Mouse (Mus musculus) hindbrain, embryonic 14.5 days (tissue): ENCODE data around the gene Mcub. TPM values are rescaled to one million over a fixed set of nuclear protein-coding genes. Genes with fewer than 3 reads are reported as not detected.

ENCODE experiments used
- ATAC-seq: fragments of 200-750 bp; cut with Nextera tagmentation; 2 replicates; pipeline ENCODE4 v1.8.0; 2017; ENCODE audit warnings: moderate number of reproducible peaks, mild to moderate bottlenecking, moderate TSS enrichment, moderate library complexity; ENCODE audit not compliant: low FRiP score
- DNase-seq: peaks from one replicate; pipeline ENCODE4 v3.0.0-alpha.2; 2015; ENCODE audit warnings: low spot score
- H3K27ac ChIP-seq: fragments of 300-500 bp; sonication (generic); 2 replicates; pipeline ENCODE4 v1.5.1; 2014; ENCODE audit warnings: mild to moderate bottlenecking, moderate library complexity
- H3K27me3 ChIP-seq: fragments of 300-500 bp; sonication (generic); 2 replicates; pipeline ENCODE4 v1.6.1; 2014; ENCODE audit warnings: mild to moderate bottlenecking, low read length, mixed read lengths; ENCODE audit not compliant: control insufficient read depth, insufficient read depth
- H3K36me3 ChIP-seq: fragments of 300-500 bp; sonication (generic); replicated peaks from 2 replicates; pipeline ENCODE4 v1.6.1; 2014; ENCODE audit not compliant: control insufficient read depth, insufficient read depth
- H3K4me1 ChIP-seq: fragments of 300-500 bp; sonication (generic); replicated peaks from 2 replicates; pipeline ENCODE4 v1.6.1; 2014; ENCODE audit warnings: antibody characterized with exemption, low read length, mixed read lengths; ENCODE audit not compliant: control insufficient read depth, insufficient read depth
- H3K4me2 ChIP-seq: fragments of 300-500 bp; sonication (generic); replicated peaks from 2 replicates; pipeline ENCODE4 v1.6.1; 2014; ENCODE audit warnings: mild to moderate bottlenecking, moderate library complexity
- H3K4me3 ChIP-seq: fragments of 300-500 bp; sonication (generic); replicated peaks from 2 replicates; pipeline ENCODE4 v1.5.1; 2014; ENCODE audit warnings: mild to moderate bottlenecking, low read length
- H3K9ac ChIP-seq: fragments of 300-500 bp; sonication (generic); 2 replicates; pipeline ENCODE4 v1.6.1; 2014
- H3K9me3 ChIP-seq: fragments of 300-500 bp; sonication (generic); 2 replicates; pipeline ENCODE4 v1.6.1; 2016; ENCODE audit warnings: low read length; ENCODE audit not compliant: control insufficient read depth
- WGBS: fragments of 180-500 bp; shearing (Covaris S2); extraction: QIAGEN DNeasy Blood & Tissue Kit; methylation state at CpG from one replicate; pipeline ENCODE4 v1.1.7; 2014; 5-methylcytosine and 5-hydroxymethylcytosine counted together
- polyA plus RNA-seq: library from polyadenylated mRNA; unstranded; fragments of >200 nt; fragmentation: Nextera tagmentation; extraction: Ambion mirVana; gene quantifications from 2 replicates; pipeline ENCODE4 v1.2.1, GENCODE M21; 2014

Gene Mcub
- polyA plus RNA-seq, 1 experiment from 2014 or later = 5.4 TPM

- H3K4me1 ChIP-seq = no peaks in the 10 kb centered on the region
- H3K27ac ChIP-seq = no peak overlapping the region
- 93% methylated on average over 5 of the region's 5 CpGs for WGBS
- ATAC-seq = no peak
- no peaks in the 10 kb centered on the region for H3K9me3 ChIP-seq
- no peaks in the 10 kb centered on the region for H3K27me3 ChIP-seq
- H3K9ac ChIP-seq = no peak overlapping the region
- no peak overlapping the region for H3K4me2 ChIP-seq
- no peak for DNase-seq
- H3K4me3 ChIP-seq = no peak overlapping the region
- peaks cover 40% of the 10 kb centered on the region for H3K36me3 ChIP-seq
These were observed 78.0 kb downstream of the Mcub start for GRCm38 (mm10) chr3:129892003-129892402.

- Histone ChIP-seq H3K4me1 (no peaks in the 10 kb centered on the region), H3K4me2 (no peak overlapping the region), H3K4me3 (no peak overlapping the region), H3K27me3 (no peaks in the 10 kb centered on the region), H3K27ac (no peak overlapping the region), H3K9me3 (no peaks in the 10 kb centered on the region), H3K9ac (no peak overlapping the region), H3K36me3 (peaks cover 26% of the 10 kb centered on the region)
- ATAC-seq (no peak), DNase-seq (no peak)
- WGBS = 92% methylated on average over 13 of the region's 13 CpGs
These were observed 82.1 kb downstream of the Mcub start for GRCm38 (mm10) chr3:129887779-129888517.

DNA sequence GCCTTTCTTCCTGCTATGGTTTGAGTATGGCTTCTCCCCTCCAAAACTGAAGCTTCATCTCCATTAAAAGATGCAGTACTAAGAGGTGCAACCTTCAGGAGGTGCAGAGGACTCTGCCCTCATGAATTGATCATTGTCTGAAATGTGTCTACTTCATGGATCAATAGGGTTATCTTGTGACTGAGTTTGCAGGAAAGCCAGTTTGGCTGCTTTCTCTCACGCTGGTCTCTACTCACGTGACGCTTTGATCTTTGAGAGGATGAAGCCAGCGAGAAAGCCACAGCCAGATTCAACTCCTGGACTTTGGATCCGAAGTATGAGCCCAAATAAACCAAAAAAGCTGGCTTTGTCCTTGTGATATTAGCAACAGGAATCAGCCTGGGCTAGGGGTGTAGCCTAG is 83.6 kb downstream of the Mcub start:
- H3K9ac ChIP-seq = no peak overlapping the region
- H3K4me3 ChIP-seq = no peak overlapping the region
- no peaks in the 10 kb centered on the region for H3K4me1 ChIP-seq
- WGBS = 91% methylated on average over 5 of the region's 5 CpGs
- no peaks in the 10 kb centered on the region for H3K9me3 ChIP-seq
- H3K27me3 ChIP-seq = no peaks in the 10 kb centered on the region
- DNase-seq (no peak), ATAC-seq (no peak)
- H3K36me3 ChIP-seq = peaks cover 14% of the 10 kb centered on the region; the same call in 1 of the 2 replicates
- no peak overlapping the region for H3K4me2 ChIP-seq
- H3K27ac ChIP-seq = no peak overlapping the region

DNA sequence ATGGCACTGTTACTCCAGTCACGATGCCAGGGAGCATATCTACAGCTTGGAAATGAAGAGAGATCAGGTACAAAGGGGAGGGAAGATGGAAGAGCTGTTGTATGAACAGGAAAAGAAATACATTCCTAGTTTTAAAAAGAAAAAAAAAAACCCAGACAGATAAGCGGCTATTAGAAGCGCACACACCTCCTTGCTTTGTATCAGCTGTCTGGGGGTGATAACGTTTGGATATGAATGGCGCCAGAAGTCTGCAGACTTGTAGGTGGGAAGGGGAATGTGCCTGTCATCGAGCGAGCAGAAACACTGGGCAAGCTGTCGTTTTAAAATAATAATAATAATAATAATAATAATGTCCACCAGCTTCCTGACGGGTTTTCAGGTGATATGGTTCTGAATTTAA is 84.4 kb downstream of the Mcub start:
- Histone ChIP-seq H3K9me3 (no peaks in the 10 kb centered on the region), H3K4me1 (no peaks in the 10 kb centered on the region), H3K4me2 (no peak overlapping the region), H3K9ac (no peak overlapping the region), H3K4me3 (no peak overlapping the region), H3K27ac (no peak overlapping the region), H3K36me3 (peaks cover 6% of the 10 kb centered on the region; the same call in 1 of the 2 replicates), H3K27me3 (no peaks in the 10 kb centered on the region)
- ATAC-seq (no peak), DNase-seq (no peak)
- 90% methylated on average over 9 of the region's 9 CpGs for WGBS

GRCm38 (mm10) chr3:129880925-129881593 is 88.9 kb downstream of the Mcub start:
- Histone ChIP-seq H3K9me3 (no peaks in the 10 kb centered on the region), H3K9ac (no peak overlapping the region), H3K4me2 (no peak overlapping the region), H3K27me3 (no peaks in the 10 kb centered on the region), H3K36me3 (no peaks in the 10 kb centered on the region), H3K27ac (no peak overlapping the region), H3K4me3 (no peak overlapping the region), H3K4me1 (peaks cover 13% of the 10 kb centered on the region)
- ATAC-seq (no peak), DNase-seq (no peak)
- 85% methylated on average over 8 of the region's 8 CpGs for whole genome bisulfite sequencing

- H3K9ac ChIP-seq = no peak overlapping the region; the same call in 1 of the 2 replicates
- no peak overlapping the region for H3K4me3 ChIP-seq
- H3K4me1 ChIP-seq = peaks cover 13% of the 10 kb centered on the region
- no peak overlapping the region for H3K27ac ChIP-seq
- DNase-seq (no peak), ATAC-seq (no peak)
- H3K36me3 ChIP-seq = no peaks in the 10 kb centered on the region
- peak overlapping the region; percentile 90; the same call in 1 of the 2 replicates for H3K4me2 ChIP-seq
- H3K27me3 ChIP-seq = no peaks in the 10 kb centered on the region
- 71% methylated on average over 2 of the region's 2 CpGs for WGBS
- no peaks in the 10 kb centered on the region for H3K9me3 ChIP-seq
These were observed 90.1 kb downstream of the Mcub start for GRCm38 (mm10) chr3:129879913-129880312.

DNA sequence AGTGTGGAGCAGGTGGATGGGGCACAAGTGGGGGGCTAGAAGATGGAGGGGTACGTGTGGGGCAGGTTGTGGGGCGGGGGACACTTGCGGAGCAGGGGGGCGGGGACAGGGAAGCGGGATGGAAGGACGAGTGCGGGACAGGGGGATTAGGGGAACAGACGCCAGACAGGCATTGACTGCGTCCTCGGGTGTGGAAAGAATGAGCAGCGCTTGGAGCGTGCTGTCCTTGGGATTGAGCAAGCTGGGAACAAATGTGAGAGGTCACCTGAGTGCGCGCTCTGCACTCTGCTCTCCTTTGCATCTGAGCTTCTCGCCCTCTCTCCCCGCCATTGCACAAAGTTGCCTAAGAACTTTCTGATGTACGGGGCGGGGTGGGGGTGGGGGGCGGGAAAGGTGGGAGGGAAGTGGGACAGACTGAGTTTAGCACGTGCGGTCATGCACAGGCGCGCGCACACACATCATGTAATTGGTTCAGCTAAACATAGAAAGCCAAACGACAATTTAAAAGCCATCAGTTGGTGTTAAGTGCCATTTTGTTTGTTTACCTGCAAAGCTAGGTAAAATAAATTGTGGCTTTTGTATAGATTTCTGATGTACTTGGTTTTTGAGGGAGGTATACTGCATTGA is 90.8 kb downstream of the Mcub start:
- Histone ChIP-seq H3K9me3 (no peaks in the 10 kb centered on the region), H3K27me3 (no peaks in the 10 kb centered on the region), H3K4me1 (peaks cover 13% of the 10 kb centered on the region), H3K36me3 (no peaks in the 10 kb centered on the region), H3K9ac (peak overlapping the region; percentile 82), H3K4me2 (peak overlapping the region; percentile 90), H3K27ac (peak overlapping the region; percentile 88), H3K4me3 (peak overlapping the region; percentile 70)
- peak; percentile 37; the same call in 1 of the 2 replicates for ATAC-seq
- 1% methylated on average over 25 of the region's 25 CpGs for WGBS
- peak; percentile 41 for DNase-seq

DNA sequence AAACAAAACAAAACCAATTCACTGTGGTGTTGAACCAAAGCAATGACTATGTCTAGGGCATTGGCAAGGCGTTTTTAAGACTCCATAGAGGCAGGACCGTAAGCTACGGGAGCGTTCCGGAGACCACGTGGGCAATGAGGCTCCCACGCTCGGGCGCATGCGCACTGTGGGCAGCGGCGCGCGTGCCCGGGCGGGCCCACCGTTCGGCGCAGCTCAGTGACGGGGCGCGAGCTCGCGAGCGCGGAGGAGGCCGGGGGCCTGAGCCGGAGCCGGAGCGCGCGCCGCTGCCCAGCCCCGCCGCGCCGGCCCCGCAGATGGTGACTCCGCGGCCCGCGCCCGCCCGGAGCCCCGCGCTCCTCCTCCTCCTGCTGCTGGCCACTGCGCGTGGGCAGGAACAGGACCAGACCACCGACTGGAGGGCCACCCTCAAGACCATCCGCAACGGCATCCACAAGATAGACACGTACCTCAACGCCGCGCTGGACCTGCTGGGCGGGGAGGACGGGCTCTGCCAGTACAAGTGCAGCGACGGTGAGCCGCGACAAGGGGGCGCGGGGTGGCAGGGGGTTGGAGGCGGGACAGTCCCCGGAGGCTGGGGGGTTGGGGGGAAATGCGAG is 91.5 kb downstream of the Mcub start, which contains the start of gene Pla2g12a:
Pla2g12a (plus strand) TSS at position 202 of the 617 bp plus-strand sequence.
- under 1% methylated on average over 63 of the region's 66 CpGs for WGBS
- H3K4me3 ChIP-seq = peak within 1 kb of the TSS; percentile 70
- peak; percentile 97 for DNase-seq
- peak; percentile 95 for ATAC-seq
- no peaks in the 10 kb centered on the region for H3K9me3 ChIP-seq
- H3K27me3 ChIP-seq = no peaks in the 10 kb centered on the region
- H3K4me2 ChIP-seq = peak within 1 kb of the TSS; percentile 90
- peak within 1 kb of the TSS; percentile 82 for H3K9ac ChIP-seq
- H3K27ac ChIP-seq = peak within 1 kb of the TSS; percentile 88
- no peaks in the 10 kb centered on the region for H3K36me3 ChIP-seq
- peaks cover 13% of the 10 kb centered on the region for H3K4me1 ChIP-seq

DNA sequence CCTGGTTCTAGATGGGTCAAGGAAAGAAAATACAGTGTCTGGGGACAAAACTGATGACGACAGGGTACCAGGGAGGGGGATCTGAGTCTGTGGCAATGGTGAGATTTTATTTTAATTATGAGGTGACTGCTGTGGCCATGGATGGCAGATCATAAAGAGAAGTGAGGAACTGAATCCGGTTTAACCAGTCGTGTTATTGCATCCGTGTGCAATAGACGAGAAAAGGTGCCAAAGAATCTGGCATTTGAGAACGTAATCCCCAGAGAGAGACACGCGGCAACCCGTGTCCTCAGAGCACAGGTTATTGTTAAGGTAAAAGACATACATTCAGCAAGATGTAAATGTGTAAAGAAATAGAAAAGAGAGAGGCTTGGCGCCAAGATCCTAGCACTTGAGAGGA is 92.7 kb downstream of the Mcub start:
- ATAC-seq (no peak), DNase-seq (no peak)
- H3K4me1 ChIP-seq = peaks cover 13% of the 10 kb centered on the region
- H3K9me3 ChIP-seq = no peaks in the 10 kb centered on the region
- H3K9ac ChIP-seq = no peak overlapping the region
- H3K27ac ChIP-seq = no peak overlapping the region
- H3K4me2 ChIP-seq = no peak overlapping the region
- no peaks in the 10 kb centered on the region for H3K27me3 ChIP-seq
- WGBS = 96% methylated on average over 10 of the region's 10 CpGs
- no peaks in the 10 kb centered on the region for H3K36me3 ChIP-seq
- H3K4me3 ChIP-seq = no peak overlapping the region
